Mouse (Mus musculus) G1E (cell line): ENCODE results near the gene Ppard. TPM values are rescaled to one million over a fixed set of nuclear protein-coding genes. Genes with fewer than 3 reads are reported as not detected.
A peak's percentile ranks its signal among the peaks of the same experiment; 100 is the strongest.
"Not testable (repeated sequence)": the region's sequence is repeated elsewhere in the genome, so short reads cannot be mapped to it uniquely, and the experiment has no call there.

ENCODE experiments used
- ATAC-seq: 2 replicates; pipeline ENCODE4 v1.8.0; 2016; ENCODE audit warnings: mild to moderate bottlenecking; ENCODE audit not compliant: insufficient number of reproducible peaks, poor library complexity, low FRiP score, severe bottlenecking; ENCODE audit errors: extremely low read depth
- DNase-seq: peaks from one replicate; pipeline ENCODE4 v3.0.0; 2012; ENCODE audit warnings: low spot score
- H3K27me3 ChIP-seq: 2 replicates; pipeline ENCODE4 v1.6.1; 2012; ENCODE audit warnings: mild to moderate bottlenecking, low read length, inconsistent platforms; ENCODE audit not compliant: insufficient read depth
- H3K36me3 ChIP-seq: replicated peaks from 2 replicates; pipeline ENCODE3; 2012; ENCODE audit warnings: mild to moderate bottlenecking, inconsistent platforms
- H3K4me1 ChIP-seq: 2 replicates; pipeline ENCODE4 v1.6.1; 2012; ENCODE audit warnings: low read depth, low read length, inconsistent platforms, mixed read lengths; ENCODE audit not compliant: insufficient read depth
- H3K4me3 ChIP-seq: 2 replicates; pipeline ENCODE4 v1.5.1; 2012; ENCODE audit warnings: low read depth, mild to moderate bottlenecking, inconsistent platforms, low read length, moderate library complexity, mixed read lengths
- H3K9me3 ChIP-seq: replicated peaks from 2 replicates; pipeline ENCODE4 v1.6.1; 2012; ENCODE audit warnings: inconsistent platforms
- CTCF ChIP-seq: IDR thresholded peaks from 2 replicates; pipeline ENCODE4 v1.5.1; 2012; ENCODE audit warnings: low read depth, low read length, inconsistent platforms, mixed read lengths
- GATA1 ChIP-seq: IDR thresholded peaks from 2 replicates; pipeline ENCODE4 v1.6.1; 2012; ENCODE audit warnings: borderline replicate concordance, low read length, inconsistent platforms, mixed read lengths
- GATA2 ChIP-seq: IDR thresholded peaks from 2 replicates; pipeline ENCODE4 v1.6.1; 2012; ENCODE audit warnings: low read depth, low read length, inconsistent platforms, borderline replicate concordance
- POLR2AphosphoS5 ChIP-seq: IDR thresholded peaks from 2 replicates; pipeline ENCODE4 v1.6.1; 2012; ENCODE audit warnings: low read depth, low read length, inconsistent platforms; ENCODE audit not compliant: insufficient replicate concordance
- TAL1 ChIP-seq: conservative IDR thresholded peaks from 2 replicates; pipeline ENCODE4 v1.6.1; 2012; ENCODE audit warnings: low read depth, low read length, inconsistent platforms, mixed read lengths
- polyA plus RNA-seq: library from polyadenylated mRNA; stranded (reverse); fragments of >175 nt; gene quantifications from 2 replicates; pipeline ENCODE4 v1.2.3, GENCODE M21; 2012
- total RNA-seq, 2 experiments: library from RNA; stranded (forward) in 1 of 2; stranded (reverse) in 1 of 2; fragments of 200-1000 nt in 1 of 2; fragments of >200 nt in 1 of 2; fragmentation: Nextera tagmentation in 1 of 2; gene quantifications; 2 replicates each; pipeline ENCODE4 v1.2.3; 2014 to 2017

The Ppard gene
- total and polyA plus RNA-seq, 3 experiments, result 3.0 to 19.1 (median 17.8) TPM

DNA sequence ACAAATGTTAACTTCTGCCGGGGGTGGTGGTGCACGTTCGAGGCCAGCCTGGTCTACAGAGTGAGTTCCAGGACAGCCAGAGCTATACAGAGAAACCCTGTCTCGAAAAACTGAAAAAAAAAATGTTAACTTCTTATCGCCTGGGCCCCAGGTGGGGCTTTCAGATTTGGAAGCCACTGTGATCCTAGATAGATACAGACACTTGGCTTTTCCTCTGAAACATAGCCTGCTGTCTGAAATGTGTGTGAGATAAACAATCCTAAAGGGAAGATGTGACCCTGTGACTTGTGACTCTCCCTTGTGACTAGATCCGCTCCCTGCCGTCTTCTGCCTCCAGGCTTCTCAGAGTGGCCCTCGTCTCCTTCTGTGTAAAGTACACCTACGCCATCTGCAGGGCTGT lies 85.2 kb downstream of the Ppard start:
- Histone ChIP-seq H3K27me3 (no peaks in the 10 kb centered on the region), H3K9me3 (no peaks in the 10 kb centered on the region), H3K4me1 (peaks cover 52% of the 10 kb centered on the region), H3K36me3 (peaks cover 79% of the 10 kb centered on the region), H3K4me3 (peak overlapping the region; percentile 58; the same call in 1 of the 2 replicates)
- no peak for TF ChIP-seq GATA1
- TF ChIP-seq TAL1, result peak; percentile 63
- DNase-seq, result no peak
- peak; percentile 50 for ATAC-seq

DNA sequence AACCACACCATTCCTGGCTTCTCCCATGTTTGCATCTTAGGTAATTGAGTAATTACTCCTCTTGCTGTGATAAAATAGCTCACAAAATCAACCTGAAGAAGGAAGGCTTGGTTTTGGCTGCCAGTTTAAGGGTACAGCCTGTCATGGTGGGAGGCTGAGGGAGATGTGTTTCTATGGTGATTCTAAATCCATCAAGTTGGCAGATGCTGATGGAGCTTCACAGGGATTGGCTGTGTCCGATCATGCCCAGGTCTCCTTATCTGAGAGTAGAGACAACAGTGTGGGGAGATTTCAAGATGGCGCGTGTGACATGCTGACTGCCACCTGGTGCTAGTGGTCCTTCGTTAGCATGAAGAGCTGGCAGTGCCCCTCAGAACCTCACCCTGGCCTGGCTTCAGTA lies 89.2 kb downstream of the Ppard start:
- Histone ChIP-seq H3K36me3 (peaks cover 98% of the 10 kb centered on the region), H3K9me3 (peaks cover 8% of the 10 kb centered on the region), H3K4me1 (peaks cover 31% of the 10 kb centered on the region), H3K4me3 (no peak overlapping the region), H3K27me3 (no peaks in the 10 kb centered on the region)
- TF ChIP-seq TAL1, result no peak
- no peak for TF ChIP-seq GATA1
- DNase-seq (no peak), ATAC-seq (no peak)

GRCm38 (mm10) chr17:28323786-28324185 lies 91.3 kb downstream of the Ppard start:
- H3K4me3 ChIP-seq, result no peak overlapping the region; the same call in 1 of the 2 replicates
- peaks cover 95% of the 10 kb centered on the region for H3K36me3 ChIP-seq
- peaks cover 26% of the 10 kb centered on the region for H3K4me1 ChIP-seq
- DNase-seq, result no peak
- ATAC-seq, result no peak
- no peaks in the 10 kb centered on the region for H3K27me3 ChIP-seq
- TF ChIP-seq GATA1, result no peak
- TF ChIP-seq POLR2AphosphoS5, result no peak
- no peak for TF ChIP-seq CTCF
- no peak for TF ChIP-seq GATA2
- no peak for TF ChIP-seq TAL1
- peaks cover 8% of the 10 kb centered on the region for H3K9me3 ChIP-seq

DNA sequence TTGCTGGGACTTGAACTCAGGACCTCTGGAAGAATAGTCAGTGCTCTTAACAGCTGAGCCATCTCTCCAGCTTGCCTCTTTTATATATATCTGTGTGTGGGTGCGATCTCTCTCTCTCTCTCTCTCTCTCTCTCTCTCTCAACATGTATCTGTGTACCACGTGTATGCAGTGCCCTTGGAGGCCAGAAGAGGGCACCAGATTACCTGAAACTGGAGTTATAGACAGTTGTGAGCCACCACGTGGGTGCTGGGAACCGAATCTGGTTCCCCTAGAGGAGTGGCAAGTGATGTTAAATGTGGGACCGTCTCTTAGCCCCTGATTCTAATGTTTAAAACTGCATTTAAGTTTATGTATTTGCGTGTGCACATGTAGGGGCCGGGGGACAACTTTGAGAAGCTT lies 91.9 kb downstream of the Ppard start:
- Histone ChIP-seq H3K4me1 (peaks cover 22% of the 10 kb centered on the region), H3K36me3 (peaks cover 95% of the 10 kb centered on the region)
- not testable (repeated sequence) for ATAC-seq, H3K9me3 ChIP-seq, H3K4me3 ChIP-seq, DNase-seq, H3K27me3 ChIP-seq

GRCm38 (mm10) chr17:28325751-28326150 lies 93.3 kb downstream of the Ppard start:
- Histone ChIP-seq H3K27me3 (no peaks in the 10 kb centered on the region), H3K36me3 (peaks cover 96% of the 10 kb centered on the region), H3K9me3 (peaks cover 8% of the 10 kb centered on the region), H3K4me1 (peaks cover 28% of the 10 kb centered on the region), H3K4me3 (no peak overlapping the region)
- TF ChIP-seq CTCF (no peak), TAL1 (no peak), GATA2 (no peak)
- ATAC-seq (no peak), DNase-seq (no peak)

- TF ChIP-seq TAL1, result no peak
- TF ChIP-seq GATA1, result no peak
- no peak for TF ChIP-seq GATA2
- TF ChIP-seq POLR2AphosphoS5, result no peak
- no peak for TF ChIP-seq CTCF
- DNase-seq, result no peak
- no peak for ATAC-seq
- no peaks in the 10 kb centered on the region for H3K27me3 ChIP-seq
- H3K9me3 ChIP-seq, result peaks cover 8% of the 10 kb centered on the region
- H3K4me1 ChIP-seq, result peaks cover 37% of the 10 kb centered on the region
- H3K4me3 ChIP-seq, result no peak overlapping the region
- H3K36me3 ChIP-seq, result peaks cover 95% of the 10 kb centered on the region
Observed at GRCm38 (mm10) chr17:28326951-28327350, 94.5 kb downstream of the Ppard start.

GRCm38 (mm10) chr17:28327673-28328325 lies 95.3 kb downstream of the Ppard start:
- Histone ChIP-seq H3K36me3 (peaks cover 95% of the 10 kb centered on the region), H3K9me3 (peaks cover 8% of the 10 kb centered on the region), H3K27me3 (no peaks in the 10 kb centered on the region), H3K4me1 (peaks cover 43% of the 10 kb centered on the region), H3K4me3 (peak overlapping the region; percentile 98)
- ATAC-seq (no peak), DNase-seq (no peak)
- TF ChIP-seq POLR2AphosphoS5 (no peak), GATA1 (no peak), GATA2 (no peak), CTCF (no peak), TAL1 (no peak)
